Mouse (Mus musculus): ENCODE data around the gene Ccdc83.

- TF ChIP-seq CTCF (IDR thresholded peaks at IDR 0.05; ENCODE audit: low read depth, low read length) (no peak), EP300 (IDR thresholded peaks at IDR 0.05; ENCODE audit: insufficient read depth, low read depth, low read length) (no peak), POLR2A (IDR thresholded peaks at IDR 0.05; ENCODE audit: insufficient read depth, low read length) (no peak)
These were observed 5.7 kb downstream of the Ccdc83 start for GRCm38 (mm10) chr7:90259899-90260298.

Data from ES-Bruce4 (cell line).